Mouse (Mus musculus) cerebellum, adult 9-11 months (tissue): ENCODE data around the gene Bckdha.
A peak's percentile ranks its signal among the peaks of the same experiment; 100 is the strongest.

ENCODE experiments used
- DNase-seq: peaks from one replicate; pipeline ENCODE4 v3.0.0; 2022

The Bckdha gene

DNA sequence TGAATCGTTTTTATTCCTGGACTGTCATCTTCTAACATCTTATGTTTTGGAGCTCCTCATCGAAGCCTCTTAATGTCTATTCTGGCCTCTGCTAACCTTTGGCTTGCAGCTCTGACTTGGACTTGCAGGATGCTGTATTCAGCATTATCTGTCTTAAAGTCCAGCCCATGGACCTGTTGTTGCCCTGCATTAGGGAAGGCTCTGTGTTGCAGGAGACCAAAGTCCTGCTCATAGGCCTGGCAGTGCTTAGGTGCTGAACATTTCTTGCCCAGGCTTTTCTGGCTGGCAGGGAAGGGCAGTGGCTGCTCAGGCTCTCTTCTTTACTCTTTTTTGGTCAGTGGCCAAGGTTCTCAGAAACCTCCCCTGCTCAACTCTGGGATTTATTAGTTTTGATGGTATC, 51.6 kb downstream of the Bckdha start:
- no peak for DNase-seq

DNA sequence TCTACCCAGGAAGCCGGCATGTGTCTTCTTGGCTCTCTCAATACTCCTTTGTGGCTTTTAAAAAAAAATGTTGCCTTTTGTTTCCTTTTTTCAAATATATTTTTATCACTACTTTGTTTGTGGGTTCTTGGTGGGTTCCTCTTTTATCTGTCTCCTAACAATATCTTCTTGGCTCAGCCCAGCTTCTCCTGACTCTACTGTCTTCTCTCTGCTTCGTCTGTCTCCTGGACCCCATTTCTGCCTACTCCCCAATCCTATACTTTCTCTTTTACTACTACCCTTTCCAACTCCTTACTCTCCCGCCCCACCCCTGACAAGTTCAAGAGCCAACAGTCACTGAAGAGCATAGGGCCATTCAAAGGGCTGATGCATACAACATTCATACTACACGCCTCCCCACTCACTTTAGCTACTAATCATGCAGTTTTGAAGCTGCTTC, 52.1 kb downstream of the Bckdha start:
- DNase-seq = no peak

GRCm38 (mm10) chr7:25601346-25601745, 57.4 kb downstream of the Bckdha start:
- no peak for DNase-seq

- DNase-seq = no peak
These were observed 58.1 kb downstream of the Bckdha start for GRCm38 (mm10) chr7:25600666-25601065.

GRCm38 (mm10) chr7:25599663-25600062, 59.1 kb downstream of the Bckdha start:
- DNase-seq = peak; percentile 35

- DNase-seq = no peak
These were observed 64.9 kb downstream of the Bckdha start for GRCm38 (mm10) chr7:25593859-25594258.

DNA sequence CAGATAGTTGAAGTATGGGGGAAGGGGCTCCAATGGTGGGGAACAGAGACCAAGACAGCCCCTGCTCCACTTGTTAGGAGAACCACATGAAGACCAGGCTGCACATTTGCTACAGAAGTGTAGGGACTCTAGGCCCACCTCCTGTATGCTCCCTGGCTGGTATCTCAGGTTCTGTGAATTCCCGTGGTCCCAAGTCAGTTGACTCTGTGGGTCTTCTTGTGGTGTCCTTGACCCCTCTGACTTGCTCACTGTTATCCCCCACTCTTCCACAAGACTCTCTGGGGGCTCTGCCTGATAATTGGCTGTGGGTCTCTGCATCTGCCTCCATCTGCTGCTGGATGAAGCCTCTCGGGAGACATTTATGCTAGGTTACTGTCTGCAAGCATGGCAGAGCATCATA, 67.6 kb downstream of the Bckdha start:
- no peak for DNase-seq

- no peak for DNase-seq
These were observed 73.2 kb downstream of the Bckdha start for GRCm38 (mm10) chr7:25585351-25586204.

GRCm38 (mm10) chr7:25584651-25585050, 74.1 kb downstream of the Bckdha start:
- DNase-seq = no peak

- DNase-seq = no peak
These were observed 76.4 kb downstream of the Bckdha start for GRCm38 (mm10) chr7:25582301-25582810.
